Mouse (Mus musculus) kidney, adult 8-10 months (tissue): Measurements from ENCODE around the gene Lrrc8d.
"Not testable (repeated sequence)": the region's sequence is repeated elsewhere in the genome, so short reads cannot be mapped to it uniquely, and the experiment has no call there.

ENCODE experiments used
- DNase-seq, 2 experiments: peaks; one replicate each; pipeline ENCODE4 v3.0.0; 2022

The Lrrc8d gene

GRCm38 (mm10) chr5:105865110-105865628 lies 165.4 kb downstream of the Lrrc8d start:
- DNase-seq: not testable (repeated sequence)

DNA sequence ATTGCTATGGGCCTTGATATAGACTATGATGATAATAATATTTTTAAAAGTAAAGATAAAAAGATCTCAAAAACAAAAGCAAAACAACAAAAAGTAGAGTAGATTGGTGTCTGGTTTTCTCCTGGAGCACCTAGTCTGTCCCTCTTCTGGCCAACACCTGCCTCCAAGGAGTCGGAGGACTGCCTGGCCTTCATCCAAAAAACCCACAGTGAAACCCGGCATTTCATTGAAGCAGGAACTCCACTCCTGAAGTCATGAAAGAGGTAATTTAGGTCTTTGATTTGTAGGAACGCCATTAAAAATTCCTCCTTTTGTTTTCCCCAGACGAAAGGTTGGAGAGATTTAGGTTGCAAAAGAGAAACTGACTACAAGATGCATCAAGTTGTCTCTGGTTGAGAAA lies 167.7 kb downstream of the Lrrc8d start:
- DNase-seq: peak in 1 of 2 experiments; percentile 15

GRCm38 (mm10) chr5:105867841-105868447 lies 168.2 kb downstream of the Lrrc8d start:
- peak; percentile 64 to 73 for DNase-seq

DNA sequence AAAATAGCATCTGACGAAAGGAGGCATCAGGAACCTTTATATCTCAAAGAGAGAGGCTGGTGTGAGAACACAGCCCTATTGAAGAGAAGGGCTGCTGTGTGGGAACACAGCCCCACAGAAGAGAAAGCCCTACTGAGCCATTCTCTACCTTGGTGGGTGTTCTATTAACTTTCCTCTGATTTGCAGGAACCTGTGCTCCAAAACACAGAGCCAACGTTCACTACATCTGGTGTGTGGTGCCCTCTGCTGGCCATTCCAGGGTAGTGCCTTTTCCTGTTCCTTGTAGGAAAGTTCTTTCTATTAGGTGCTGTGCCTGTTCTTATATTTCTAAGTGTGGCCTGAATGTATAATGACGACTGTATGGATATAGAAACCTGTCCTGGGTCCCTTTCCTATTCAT lies 168.8 kb downstream of the Lrrc8d start:
- peak; percentile 73 to 87 for DNase-seq

GRCm38 (mm10) chr5:105869739-105870138 lies 170.0 kb downstream of the Lrrc8d start:
- no peak for DNase-seq

- DNase-seq: no peak
These were observed 171.4 kb downstream of the Lrrc8d start for GRCm38 (mm10) chr5:105871140-105871539.

DNA sequence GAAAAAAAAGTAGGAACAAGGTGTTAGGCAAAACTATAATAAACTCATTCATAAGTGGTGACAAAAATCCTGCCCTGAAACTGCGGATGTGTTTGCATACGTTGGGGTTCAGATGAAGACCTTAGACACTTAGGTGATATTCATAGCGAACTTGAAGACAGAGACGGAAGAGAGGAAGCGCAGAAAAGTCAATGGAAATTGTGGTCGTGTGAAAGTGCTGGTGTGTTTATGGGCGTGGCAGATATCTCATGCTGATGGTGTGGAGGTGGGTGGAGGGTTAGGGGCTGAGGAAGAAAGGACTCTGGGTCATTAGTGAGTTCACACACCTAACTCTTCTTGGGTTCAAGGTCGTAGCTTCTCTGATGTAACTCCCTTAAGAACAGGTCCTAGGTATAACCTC lies 172.4 kb downstream of the Lrrc8d start:
- no peak for DNase-seq

DNA sequence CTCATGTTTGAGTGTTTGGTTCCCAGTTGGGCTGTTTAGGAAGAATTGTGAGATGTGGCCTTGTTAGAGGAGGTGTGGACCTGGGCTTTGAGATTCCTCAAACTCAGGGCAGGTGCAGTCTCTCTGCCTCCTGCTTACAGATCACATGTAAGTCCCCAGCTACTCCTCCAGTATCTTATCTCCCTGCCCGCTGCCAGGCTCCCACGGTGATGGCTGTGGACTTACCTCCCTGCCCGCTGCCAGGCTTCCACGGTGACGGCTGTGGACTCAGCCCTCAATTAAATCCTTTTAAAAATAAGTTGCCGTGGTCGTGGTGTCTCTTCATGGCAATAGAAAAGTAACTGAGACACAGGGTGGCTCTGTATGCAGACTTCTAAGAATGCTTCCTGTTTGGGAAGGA lies 173.1 kb downstream of the Lrrc8d start:
- DNase-seq: no peak

DNA sequence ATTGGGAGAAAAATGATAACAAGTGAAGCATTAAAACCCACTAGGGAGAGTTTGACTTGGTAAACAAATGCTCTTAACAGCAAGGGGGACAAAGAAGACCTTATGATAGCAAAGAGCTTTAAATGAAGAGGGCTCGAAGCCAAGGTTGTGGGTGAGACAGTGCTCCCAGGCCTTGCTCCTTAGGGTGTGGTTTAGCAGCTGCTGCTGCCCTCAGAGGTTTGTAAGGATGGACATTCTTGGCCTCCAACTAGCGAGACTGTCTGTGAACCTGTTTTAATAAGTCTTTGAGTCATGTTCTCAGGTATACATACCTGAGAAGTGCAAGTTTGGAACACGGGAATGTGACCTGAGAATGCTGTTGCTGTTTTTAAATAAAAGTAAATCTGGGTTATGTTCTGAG lies 174.0 kb downstream of the Lrrc8d start:
- DNase-seq: no peak

DNA sequence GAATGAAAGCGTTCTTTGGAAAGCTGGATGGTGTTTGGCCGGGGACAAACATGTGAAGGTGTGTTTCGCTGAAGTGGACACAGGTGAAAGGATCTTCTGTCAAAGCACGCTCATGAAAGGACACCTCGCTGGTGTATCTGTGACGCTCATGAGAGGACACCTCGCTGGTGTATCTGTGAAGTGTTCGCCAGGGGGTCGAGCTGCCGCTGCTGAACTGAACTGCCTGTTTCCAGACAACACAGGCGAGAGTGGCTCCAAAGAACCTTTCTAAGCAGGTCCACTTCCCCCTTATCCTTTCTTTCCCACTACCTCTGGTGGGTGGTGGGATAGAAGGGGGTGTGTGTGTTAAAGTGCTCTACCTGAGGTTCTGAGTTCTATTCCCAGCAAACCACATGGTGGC lies 174.7 kb downstream of the Lrrc8d start:
- DNase-seq: no peak

GRCm38 (mm10) chr5:105876068-105876924 lies 176.5 kb downstream of the Lrrc8d start, which contains the start of gene Zfp326:
TSS of gene Zfp326 (plus strand) at chr5:105876565.
- DNase-seq: peak; percentile 90 to 93

DNA sequence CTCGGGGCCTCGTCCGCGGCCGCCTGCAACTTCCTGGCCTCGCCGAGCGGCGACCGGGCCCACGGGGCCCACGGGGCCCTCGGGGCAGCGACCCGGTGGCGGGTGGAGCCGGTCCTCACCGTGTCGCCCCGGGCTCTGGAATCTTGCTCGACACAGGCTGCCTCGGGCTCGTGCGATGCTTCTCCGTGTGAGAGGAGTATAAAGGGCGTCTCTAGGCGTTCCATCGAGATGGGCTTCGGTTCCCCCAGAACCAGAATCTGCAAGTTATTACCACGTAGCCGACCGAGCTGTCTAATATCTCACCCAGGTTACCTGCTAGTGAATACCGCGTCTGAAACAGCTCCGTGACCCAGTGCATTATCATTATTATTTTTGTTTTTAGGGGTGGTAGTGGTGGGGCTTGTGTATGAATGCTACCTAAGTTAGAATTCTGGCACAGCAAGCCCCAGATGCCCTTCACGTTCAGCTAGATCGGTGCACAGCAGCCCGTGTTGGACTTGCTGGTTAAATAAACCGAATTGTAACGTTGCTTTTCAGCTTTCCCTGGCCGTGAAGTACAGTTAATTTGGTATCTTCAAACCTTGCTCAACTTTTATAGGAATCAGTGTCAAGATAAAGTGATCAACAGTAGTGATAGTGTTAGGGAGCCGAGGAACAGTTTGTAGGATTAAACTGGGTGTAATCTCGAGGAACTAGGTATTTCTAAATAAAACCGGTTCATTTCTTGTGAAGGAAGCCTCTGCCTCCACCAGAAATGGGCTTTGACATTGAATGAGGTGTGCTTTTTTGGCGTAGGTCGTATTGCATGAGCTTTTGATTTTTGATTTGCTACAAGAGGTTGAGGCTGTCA lies 177.4 kb downstream of the Lrrc8d start:
- DNase-seq: peak in 1 of 2 experiments; percentile 24
